Mouse (Mus musculus) megakaryocyte, embryonic 14.5 days (primary cell): ENCODE data around the gene Taf6. TPM values are rescaled to one million over a fixed set of nuclear protein-coding genes. Genes with fewer than 3 reads are reported as not detected.

Experiments used
- H3K27me3 ChIP-seq: replicated peaks from 2 replicates; pipeline ENCODE3; 2012; ENCODE audit warnings: inconsistent platforms
- H3K36me3 ChIP-seq: replicated peaks from 2 replicates; pipeline ENCODE3; 2012; ENCODE audit warnings: low read length, inconsistent platforms, mixed read lengths
- H3K4me1 ChIP-seq: 2 replicates; pipeline ENCODE4 v1.6.1; 2012; ENCODE audit warnings: inconsistent platforms
- H3K4me3 ChIP-seq: replicated peaks from 2 replicates; pipeline ENCODE3; 2012; ENCODE audit warnings: moderate library complexity, mild to moderate bottlenecking, inconsistent platforms
- H3K9me3 ChIP-seq: 2 replicates; pipeline ENCODE4 v1.6.1; 2012; ENCODE audit warnings: inconsistent platforms
- FLI1 ChIP-seq: IDR thresholded peaks from 2 replicates; pipeline ENCODE4 v1.6.1; 2012; ENCODE audit warnings: low read length, inconsistent platforms, mixed read lengths
- GATA1 ChIP-seq: IDR thresholded peaks from 3 replicates; pipeline ENCODE4 v1.6.1; 2012; ENCODE audit warnings: mixed read lengths, low read length, inconsistent platforms, borderline replicate concordance
- polyA plus RNA-seq: library from polyadenylated mRNA; stranded (reverse); fragments of >175 nt; gene quantifications from 2 replicates; pipeline ENCODE4 v1.2.3, GENCODE M21; 2012; ENCODE audit warnings: low replicate concordance; ENCODE audit not compliant: insufficient read depth

Gene Taf6
- polyA plus RNA-seq, 1 experiment = 21.9 TPM

DNA sequence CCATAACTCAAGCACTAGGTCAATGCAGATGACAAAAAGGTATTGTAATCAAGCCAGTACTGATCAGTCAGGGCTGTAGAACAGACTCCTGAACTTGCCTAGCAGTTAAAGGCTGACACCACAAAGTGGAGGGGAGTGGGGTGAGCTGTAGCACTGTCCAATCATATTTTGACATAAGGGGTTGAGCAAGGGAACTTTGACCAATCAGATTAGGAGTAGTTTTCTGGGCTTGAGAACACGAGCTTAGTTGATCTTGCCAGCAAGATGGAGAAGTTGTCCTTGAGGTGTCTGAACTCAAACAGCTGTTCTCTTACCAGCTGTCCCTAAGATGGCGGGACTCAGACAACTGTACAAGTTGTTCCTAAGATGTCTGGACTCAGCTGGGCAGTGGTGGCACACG is 14.0 kb downstream of the Taf6 start:
- no peak overlapping the region for H3K4me3 ChIP-seq
- H3K36me3 ChIP-seq = peaks cover 66% of the 10 kb centered on the region
- TF ChIP-seq GATA1 (no peak), FLI1 (no peak)
- H3K27me3 ChIP-seq = no peaks in the 10 kb centered on the region
- H3K9me3 ChIP-seq = no peaks in the 10 kb centered on the region
- peaks cover 23% of the 10 kb centered on the region for H3K4me1 ChIP-seq

DNA sequence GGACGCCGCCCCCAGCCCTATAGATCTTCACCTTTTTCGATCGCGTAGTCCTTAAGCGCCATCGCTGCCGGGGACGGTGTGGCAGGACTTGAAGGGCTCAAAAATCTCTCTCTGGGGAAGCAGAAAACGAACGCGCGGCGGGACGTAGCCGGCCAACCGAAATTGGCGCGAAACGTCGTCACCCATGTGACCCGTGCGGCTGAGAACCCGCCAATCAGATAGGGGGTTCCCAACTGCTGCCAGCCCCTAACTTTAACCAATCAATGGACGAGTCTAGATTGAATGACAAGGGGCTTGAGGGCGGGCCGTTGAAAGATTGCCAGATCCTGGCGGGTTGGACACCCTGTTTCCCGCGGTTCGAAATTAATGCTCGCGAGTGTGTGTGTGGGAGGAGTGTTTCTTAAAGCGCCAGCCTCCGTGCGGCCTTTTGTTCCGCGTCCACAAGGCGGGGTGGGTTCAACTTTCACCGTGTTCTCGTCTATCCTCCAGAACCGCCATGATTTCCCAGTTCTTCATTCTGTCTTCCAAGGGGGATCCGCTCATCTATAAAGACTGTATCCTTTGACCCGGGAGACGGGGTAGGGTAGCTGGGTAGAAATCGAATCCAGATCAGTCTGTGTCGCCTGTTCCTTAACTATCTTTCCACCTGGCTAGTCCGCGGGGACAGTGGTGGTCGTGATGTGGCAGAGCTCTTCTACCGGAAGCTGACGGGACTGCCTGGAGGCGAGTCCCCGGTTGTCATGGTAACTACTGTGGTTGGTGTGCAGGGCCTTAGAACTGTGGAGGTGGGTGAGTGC is 15.4 kb downstream of the Taf6 start, which contains the start of the genes Ap4m1 and Mcm7:
TSS of gene Ap4m1 (plus strand) at position 308 of the 797 bp plus-strand sequence.
TSS of gene Mcm7 (minus strand) at position 728 of the 797 bp plus-strand sequence.
- Histone ChIP-seq H3K36me3 (peaks cover 66% of the 10 kb centered on the region), H3K27me3 (no peaks in the 10 kb centered on the region), H3K4me1 (peaks cover 28% of the 10 kb centered on the region), H3K4me3 (peak within 1 kb of the TSS; percentile 99), H3K9me3 (no peaks in the 10 kb centered on the region)
- TF ChIP-seq GATA1 (no peak), FLI1 (no peak)

DNA sequence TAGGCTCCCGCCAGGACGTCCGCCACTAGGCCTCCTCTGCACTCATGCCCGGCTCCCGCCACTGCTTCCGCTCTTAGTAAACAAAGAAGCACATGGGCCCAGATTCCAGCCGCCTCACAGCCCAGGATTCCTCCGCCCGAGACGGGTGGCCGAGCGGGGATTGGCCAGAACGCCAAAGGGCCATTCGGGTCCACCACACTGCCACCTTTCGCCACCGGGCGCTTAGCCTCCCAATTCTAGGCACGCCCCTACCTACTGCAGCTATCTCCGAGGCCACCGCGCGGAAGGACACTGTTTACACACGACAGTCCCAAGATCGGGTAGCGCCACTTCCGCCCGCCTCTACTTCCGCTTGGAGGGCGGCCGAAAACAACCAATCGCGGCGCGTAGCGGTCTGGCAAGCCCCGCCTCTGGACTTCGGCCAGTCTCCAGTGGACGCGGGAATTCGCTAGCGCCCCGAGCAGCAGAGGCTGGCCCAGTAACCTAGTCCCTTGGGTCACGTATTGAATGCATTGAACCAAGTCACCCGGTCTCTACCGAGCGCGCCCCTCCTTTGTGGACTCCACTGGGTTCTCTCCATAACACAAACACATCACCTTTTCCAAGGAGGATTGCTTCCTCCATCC is 16.2 kb downstream of the Taf6 start:
- H3K4me3 ChIP-seq = peak overlapping the region; percentile 99
- H3K9me3 ChIP-seq = no peaks in the 10 kb centered on the region
- no peaks in the 10 kb centered on the region for H3K27me3 ChIP-seq
- peaks cover 32% of the 10 kb centered on the region for H3K4me1 ChIP-seq
- TF ChIP-seq GATA1 (no peak), FLI1 (peak; percentile 67; the same call in 1 of the 2 replicates)
- peaks cover 68% of the 10 kb centered on the region for H3K36me3 ChIP-seq

DNA sequence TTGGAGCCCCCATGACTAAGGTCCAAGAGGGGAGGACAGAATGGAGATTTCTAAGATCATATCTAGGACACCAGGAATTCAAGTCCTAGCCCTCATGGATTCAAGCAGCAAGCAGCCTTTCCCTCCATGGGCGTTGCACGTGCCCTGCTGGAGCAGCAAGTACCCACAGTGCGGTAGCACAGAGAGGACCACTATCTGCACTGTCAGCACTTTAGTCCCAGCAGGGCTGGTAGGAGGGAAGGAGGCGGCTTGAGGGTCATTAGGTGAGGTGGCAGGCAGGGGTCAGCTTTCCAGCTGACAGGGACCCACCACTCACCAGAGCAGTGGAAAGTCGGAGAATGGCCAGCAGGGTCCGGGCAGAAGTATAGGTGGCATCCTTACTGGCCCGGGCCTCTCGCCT is 21.7 kb downstream of the Taf6 start:
- Histone ChIP-seq H3K9me3 (no peaks in the 10 kb centered on the region), H3K27me3 (no peaks in the 10 kb centered on the region), H3K4me1 (peaks cover 59% of the 10 kb centered on the region), H3K36me3 (peaks cover 80% of the 10 kb centered on the region), H3K4me3 (no peak overlapping the region)
- TF ChIP-seq GATA1 (no peak), FLI1 (no peak)

DNA sequence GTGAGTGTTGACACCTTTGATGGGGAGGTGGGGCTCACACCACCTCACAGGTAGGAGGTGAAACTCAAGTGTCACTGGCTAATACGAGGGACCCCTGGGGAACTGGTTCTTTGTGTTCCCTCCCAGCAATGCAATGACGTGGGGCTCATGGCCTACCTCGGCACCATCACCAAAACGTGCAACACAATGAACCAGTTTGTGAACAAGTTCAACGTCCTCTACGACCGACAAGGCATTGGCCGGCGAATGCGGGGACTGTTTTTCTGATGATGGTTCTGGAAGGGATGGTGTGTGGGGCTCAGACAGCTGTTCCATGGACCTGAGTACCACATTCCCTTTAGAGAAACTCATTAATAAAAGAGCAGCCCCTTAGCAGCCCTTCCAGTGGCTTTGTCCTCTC is 23.6 kb downstream of the Taf6 start:
- Histone ChIP-seq H3K36me3 (peaks cover 67% of the 10 kb centered on the region), H3K9me3 (no peaks in the 10 kb centered on the region), H3K4me3 (no peak overlapping the region), H3K27me3 (no peaks in the 10 kb centered on the region), H3K4me1 (peaks cover 53% of the 10 kb centered on the region)
- TF ChIP-seq FLI1 = no peak
- no peak for TF ChIP-seq GATA1

DNA sequence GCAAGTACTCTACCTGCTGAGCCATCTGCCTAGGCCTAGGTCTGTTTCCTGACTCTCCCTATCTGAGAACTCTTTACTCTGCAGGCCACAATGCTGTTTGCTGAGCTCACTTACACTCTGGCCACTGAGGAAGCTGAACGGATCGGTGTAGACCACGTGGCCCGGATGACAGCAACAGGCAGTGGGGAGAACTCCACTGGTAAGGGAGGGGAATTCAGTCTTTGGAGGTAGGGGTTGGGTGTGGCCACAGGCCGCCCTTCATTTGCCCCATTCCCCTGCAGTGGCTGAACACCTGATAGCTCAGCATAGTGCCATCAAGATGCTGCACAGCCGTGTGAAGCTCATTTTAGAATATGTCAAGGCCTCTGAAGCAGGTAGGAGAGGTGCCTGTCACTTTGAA is 24.2 kb downstream of the Taf6 start:
- H3K4me3 ChIP-seq = peak overlapping the region; percentile 38
- no peaks in the 10 kb centered on the region for H3K27me3 ChIP-seq
- H3K4me1 ChIP-seq = peaks cover 53% of the 10 kb centered on the region
- TF ChIP-seq FLI1 (no peak), GATA1 (no peak)
- H3K9me3 ChIP-seq = no peaks in the 10 kb centered on the region
- peaks cover 61% of the 10 kb centered on the region for H3K36me3 ChIP-seq

DNA sequence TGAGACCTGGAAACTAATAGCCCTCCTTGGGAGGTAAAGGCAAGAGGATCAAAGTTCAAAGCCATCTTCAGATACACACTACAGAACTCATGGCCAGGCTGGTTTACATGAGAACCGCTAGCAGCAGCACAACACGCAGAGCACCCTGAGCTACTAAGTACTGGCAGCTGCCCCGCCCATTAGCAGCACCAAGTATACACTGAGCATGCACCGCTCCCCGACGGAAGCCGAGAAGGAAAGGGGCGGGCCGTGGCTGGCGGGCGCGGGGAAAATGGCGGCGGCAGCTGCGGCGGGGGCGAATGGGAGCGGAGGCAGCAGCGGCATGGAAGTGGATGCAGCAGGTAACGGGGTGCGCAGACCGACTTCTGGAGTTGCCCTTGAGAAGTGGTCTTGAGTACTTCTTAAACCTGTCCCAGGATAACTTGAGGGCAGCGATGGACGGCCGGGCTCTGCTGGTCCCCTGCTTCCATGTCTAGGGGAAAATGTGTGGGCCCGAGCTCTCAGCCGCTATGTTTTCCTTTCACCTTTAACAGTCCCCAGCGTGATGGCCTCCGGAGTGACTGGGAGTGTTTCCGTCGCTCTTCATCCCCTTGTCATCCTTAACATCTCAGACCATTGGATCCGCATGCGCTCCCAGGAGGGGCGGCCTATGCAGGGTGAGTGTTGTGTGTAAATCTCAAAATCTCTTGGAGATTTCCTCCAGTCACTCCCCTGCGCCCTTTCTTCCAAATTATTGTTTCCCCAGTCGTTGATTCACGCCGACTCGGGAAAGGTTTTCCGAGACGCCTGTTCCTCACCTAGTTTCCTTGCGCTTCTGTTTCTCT is 26.2 kb downstream of the Taf6 start, which contains the start of gene Cops6:
TSS of gene Cops6 (plus strand) at position 230 of the 824 bp plus-strand sequence.
- no peaks in the 10 kb centered on the region for H3K9me3 ChIP-seq
- peaks cover 41% of the 10 kb centered on the region for H3K36me3 ChIP-seq
- H3K27me3 ChIP-seq = no peaks in the 10 kb centered on the region
- peaks cover 45% of the 10 kb centered on the region for H3K4me1 ChIP-seq
- H3K4me3 ChIP-seq = peak within 1 kb of the TSS; percentile 98
- no peak for TF ChIP-seq FLI1
- no peak for TF ChIP-seq GATA1

DNA sequence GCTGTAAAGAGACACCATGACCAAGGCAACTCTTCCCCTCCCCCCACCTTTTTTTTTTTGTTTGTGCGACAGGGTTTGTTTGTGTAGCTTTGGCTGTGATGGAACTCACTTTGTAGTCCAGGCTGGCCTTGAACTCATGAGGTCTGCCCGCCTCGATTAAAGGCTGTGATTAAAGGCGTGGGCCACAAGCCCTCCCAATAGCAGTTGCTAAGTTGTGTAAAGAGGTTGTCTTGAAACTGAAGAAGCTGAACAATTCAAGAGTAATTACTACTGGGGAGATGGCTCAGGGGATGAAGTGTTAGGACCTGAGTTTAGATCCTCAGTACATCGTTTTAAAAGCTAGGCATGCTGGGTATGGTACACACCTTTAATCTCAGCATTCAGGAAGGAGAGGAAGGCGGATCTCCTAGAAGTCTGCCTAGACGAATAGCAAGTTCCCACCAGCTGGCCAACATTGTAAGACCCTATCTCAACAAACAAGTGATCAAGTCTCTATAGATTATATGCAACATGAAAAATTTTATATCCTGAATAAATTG is 27.0 kb downstream of the Taf6 start:
- no peaks in the 10 kb centered on the region for H3K27me3 ChIP-seq
- H3K4me1 ChIP-seq = peaks cover 43% of the 10 kb centered on the region
- H3K9me3 ChIP-seq = no peaks in the 10 kb centered on the region
- peak overlapping the region; percentile 98 for H3K4me3 ChIP-seq
- H3K36me3 ChIP-seq = peaks cover 34% of the 10 kb centered on the region
- TF ChIP-seq FLI1 (no peak), GATA1 (no peak)

DNA sequence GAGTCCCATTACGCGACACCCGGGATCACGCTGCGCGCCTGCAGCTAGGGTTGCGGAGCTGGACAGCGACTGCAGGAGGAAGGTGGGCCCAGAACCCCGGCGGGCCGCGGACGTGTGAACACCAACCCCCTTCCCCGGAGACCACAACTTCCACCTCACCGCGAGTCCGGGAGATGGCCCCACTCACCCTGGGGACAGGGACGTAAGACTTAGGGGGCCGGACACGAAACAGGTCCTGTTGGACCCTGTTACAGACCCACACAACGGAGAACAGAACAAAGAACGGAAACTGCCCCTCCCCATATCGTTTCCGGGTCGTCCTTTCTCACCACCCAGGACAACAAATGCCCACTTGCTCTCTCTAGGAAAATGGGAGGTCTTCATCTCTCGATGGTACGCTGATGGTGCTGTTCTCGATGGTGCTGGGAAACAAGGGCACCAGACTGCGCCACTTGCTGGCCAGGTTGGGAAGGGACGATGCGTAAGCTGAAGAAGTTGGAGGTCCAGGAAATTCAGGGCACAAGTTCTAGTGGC is 31.7 kb downstream of the Taf6 start, which contains the start of gene Zfp113:
TSS of gene Zfp113 (minus strand) at position 302 of the 534 bp plus-strand sequence.
- peaks cover 26% of the 10 kb centered on the region for H3K36me3 ChIP-seq

More for the DNA sequence above, 31.7 kb downstream of the Taf6 start, which contains the start of gene Zfp113:
- H3K27me3 ChIP-seq = no peaks in the 10 kb centered on the region
- peaks cover 35% of the 10 kb centered on the region for H3K4me1 ChIP-seq
- H3K4me3 ChIP-seq = peak within 1 kb of the TSS; percentile 96
- H3K9me3 ChIP-seq = no peaks in the 10 kb centered on the region
- peak; percentile 58; the same call in 1 of the 2 replicates for TF ChIP-seq FLI1
- no peak for TF ChIP-seq GATA1
